Mouse (Mus musculus): ENCODE measurements around the gene Coq10b. TPM values are rescaled to one million over a fixed set of nuclear protein-coding genes. Genes with fewer than 3 reads are reported as not detected.
"Not testable (repeated sequence)": the region's sequence is repeated elsewhere in the genome, so short reads cannot be mapped to it uniquely, and the experiment has no call there.

The Coq10b gene
- 0.99 and 9.1 TPM in 2 replicates for polyA plus RNA-seq (2012; ENCODE audit: insufficient read depth, low replicate concordance)

DNA sequence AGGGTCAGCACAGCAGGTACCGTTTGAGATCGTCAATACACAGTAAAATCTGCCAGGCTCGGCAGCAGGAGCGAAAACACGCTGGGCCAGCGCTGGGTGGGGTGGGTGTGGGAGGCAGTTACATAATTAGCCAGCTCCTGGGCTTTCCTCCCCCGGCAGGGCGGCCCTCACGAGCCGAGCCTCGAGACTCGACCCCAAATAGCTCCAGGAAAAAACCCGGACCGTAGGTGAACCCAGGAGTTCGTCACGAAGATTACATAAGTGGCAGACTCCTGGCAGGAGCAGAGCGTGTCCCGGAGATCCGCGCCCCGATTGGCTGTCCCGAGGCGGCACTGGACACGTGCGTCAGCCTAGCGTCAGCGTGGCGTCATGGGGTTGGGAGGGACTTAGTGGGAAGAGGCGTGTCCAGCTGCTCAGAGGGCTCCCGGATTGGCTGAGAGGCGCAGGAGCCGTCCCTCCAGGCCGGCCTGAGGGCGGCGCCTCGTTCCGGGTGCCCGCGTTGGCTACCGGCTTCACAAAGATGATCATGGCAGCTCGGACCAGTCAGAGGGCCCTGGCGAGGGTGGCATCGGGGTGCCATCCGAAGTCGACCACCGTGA is at the start of gene Coq10b:
TSS of gene Coq10b (plus strand) at position 416 of the 599 bp plus-strand sequence.
- Histone ChIP-seq H3K27me3 (replicated peaks) (no peaks in the 10 kb centered on the region), H3K4me1 (peaks cover 59% of the 10 kb centered on the region), H3K4me3 (replicated peaks) (peak within 1 kb of the TSS; percentile 93), H3K36me3 (replicated peaks; ENCODE audit: low read length) (peaks cover 38% of the 10 kb centered on the region), H3K9me3 (peaks cover 3% of the 10 kb centered on the region; the same call in 1 of the 2 replicates)
- TF ChIP-seq GATA1 (IDR thresholded peaks at IDR 0.05; ENCODE audit: borderline replicate concordance, low read length) (no peak), FLI1 (IDR thresholded peaks at IDR 0.05; ENCODE audit: low read length) (no peak)

DNA sequence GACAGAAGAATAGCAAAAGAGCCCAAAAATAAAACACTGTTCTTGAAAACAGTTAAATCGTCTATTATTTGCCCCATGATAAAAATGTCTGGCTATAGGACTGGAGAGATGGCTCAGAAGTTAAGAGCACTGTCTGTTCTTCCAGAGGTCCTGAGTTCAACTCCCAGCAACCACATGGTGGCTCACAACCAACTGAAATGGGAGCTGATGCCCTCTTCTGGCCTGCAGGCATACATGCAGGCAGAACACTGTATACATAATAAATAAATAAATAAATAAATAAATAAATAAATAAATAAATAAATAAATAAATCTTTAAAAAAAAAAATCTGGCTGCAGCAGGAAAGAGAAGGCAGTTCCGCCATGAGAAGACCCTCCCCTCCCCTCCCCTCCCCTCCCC is 44.3 kb upstream of the Coq10b start:
- not testable (repeated sequence) for H3K27me3 ChIP-seq (replicated peaks); H3K9me3 ChIP-seq; H3K4me1 ChIP-seq; H3K4me3 ChIP-seq (replicated peaks)
- H3K36me3 ChIP-seq (replicated peaks; ENCODE audit: low read length) = peaks cover 92% of the 10 kb centered on the region

DNA sequence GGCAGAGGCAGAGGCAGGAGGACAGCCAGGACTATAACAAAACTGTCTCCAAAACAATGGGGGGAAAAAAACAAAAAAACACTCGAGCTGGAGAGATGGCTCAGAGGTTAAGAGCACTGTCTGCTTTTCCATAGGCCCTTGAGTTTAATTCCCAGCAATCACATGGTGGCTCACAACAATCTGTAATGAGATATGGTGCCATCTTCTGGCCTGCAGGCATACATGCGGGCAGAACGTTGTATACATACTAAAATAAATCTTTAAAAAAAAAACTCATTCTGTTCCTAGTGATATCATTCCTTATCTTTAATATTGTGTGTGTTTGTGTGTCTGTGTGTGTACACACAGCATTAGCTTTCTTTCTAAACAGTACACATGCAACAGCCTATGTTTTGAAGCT is 40.1 kb upstream of the Coq10b start:
- Histone ChIP-seq H3K36me3 (replicated peaks; ENCODE audit: low read length) (peaks cover 92% of the 10 kb centered on the region), H3K4me1 (peaks cover 7% of the 10 kb centered on the region), H3K9me3 (no peaks in the 10 kb centered on the region), H3K27me3 (replicated peaks) (no peaks in the 10 kb centered on the region), H3K4me3 (replicated peaks) (no peak overlapping the region)
- TF ChIP-seq GATA1 (IDR thresholded peaks at IDR 0.05; ENCODE audit: borderline replicate concordance, low read length) (no peak), FLI1 (IDR thresholded peaks at IDR 0.05; ENCODE audit: low read length) (no peak)

DNA sequence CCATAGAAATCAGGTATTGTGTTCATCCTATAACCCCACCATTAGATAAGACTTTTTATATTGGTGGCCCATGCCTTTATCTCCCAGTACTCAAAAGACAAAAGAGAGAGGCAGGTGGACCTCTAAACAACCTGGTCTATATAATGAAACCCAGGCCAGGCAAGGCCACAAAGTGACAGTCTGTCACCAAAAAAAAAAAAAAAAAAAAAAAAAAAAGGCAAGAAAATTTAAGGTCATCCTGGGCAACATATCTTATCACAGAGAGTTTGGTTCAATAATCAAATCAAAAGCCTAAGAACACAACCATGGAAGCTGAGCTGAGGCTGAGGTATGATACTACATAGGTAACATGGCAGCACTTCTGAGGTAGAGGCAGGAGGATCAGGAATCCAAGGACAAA is 30.7 kb upstream of the Coq10b start:
- Histone ChIP-seq H3K9me3 (no peaks in the 10 kb centered on the region), H3K4me3 (replicated peaks) (no peak overlapping the region), H3K4me1 (peaks cover 47% of the 10 kb centered on the region), H3K27me3 (replicated peaks) (no peaks in the 10 kb centered on the region), H3K36me3 (replicated peaks; ENCODE audit: low read length) (peaks cover 47% of the 10 kb centered on the region)
- TF ChIP-seq FLI1 (IDR thresholded peaks at IDR 0.05; ENCODE audit: low read length) = no peak
- TF ChIP-seq GATA1 (IDR thresholded peaks at IDR 0.05; ENCODE audit: borderline replicate concordance, low read length) = no peak

DNA sequence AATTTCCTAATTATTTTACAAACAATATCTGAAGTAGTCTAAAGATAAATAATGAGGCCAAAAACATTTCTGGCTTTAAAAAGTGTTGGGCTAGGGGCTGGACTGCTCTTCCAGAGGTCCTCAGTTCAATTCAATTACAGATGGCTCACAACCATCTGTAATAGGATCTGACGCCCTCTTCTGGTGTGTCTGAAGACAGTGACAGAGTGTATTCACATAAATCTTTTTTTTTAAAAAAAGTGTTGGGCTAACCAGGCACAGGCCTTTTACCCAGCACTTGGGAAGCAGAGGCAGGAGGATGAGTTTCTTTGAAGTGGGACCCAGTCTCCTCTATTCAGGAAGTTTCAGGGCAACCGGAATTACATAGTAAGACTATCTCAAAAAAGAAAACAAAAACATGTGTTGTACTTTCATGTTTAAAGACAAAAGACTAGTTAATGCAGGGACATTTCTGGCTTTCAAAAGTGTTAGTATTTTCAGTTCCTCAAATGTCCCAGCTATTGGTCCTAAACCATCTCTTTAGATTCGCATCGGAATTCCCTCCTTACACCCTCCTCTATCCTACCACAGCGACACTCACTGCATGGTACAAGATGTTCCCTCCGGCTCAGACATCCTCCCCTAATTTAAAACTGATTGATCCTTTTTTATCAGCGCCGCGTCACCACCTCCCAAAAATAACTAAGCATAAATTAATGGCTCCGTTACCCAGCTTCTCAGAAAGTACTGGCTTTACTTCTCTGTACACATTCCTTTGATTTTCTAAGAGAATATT is 26.7 kb upstream of the Coq10b start:
- peaks cover 60% of the 10 kb centered on the region for H3K4me1 ChIP-seq
- peak overlapping the region; percentile 96 for H3K4me3 ChIP-seq (replicated peaks)
- TF ChIP-seq FLI1 (IDR thresholded peaks at IDR 0.05; ENCODE audit: low read length) (no peak), GATA1 (IDR thresholded peaks at IDR 0.05; ENCODE audit: borderline replicate concordance, low read length) (no peak)
- no peaks in the 10 kb centered on the region for H3K9me3 ChIP-seq
- H3K36me3 ChIP-seq (replicated peaks; ENCODE audit: low read length) = peaks cover 12% of the 10 kb centered on the region
- no peaks in the 10 kb centered on the region for H3K27me3 ChIP-seq (replicated peaks)

DNA sequence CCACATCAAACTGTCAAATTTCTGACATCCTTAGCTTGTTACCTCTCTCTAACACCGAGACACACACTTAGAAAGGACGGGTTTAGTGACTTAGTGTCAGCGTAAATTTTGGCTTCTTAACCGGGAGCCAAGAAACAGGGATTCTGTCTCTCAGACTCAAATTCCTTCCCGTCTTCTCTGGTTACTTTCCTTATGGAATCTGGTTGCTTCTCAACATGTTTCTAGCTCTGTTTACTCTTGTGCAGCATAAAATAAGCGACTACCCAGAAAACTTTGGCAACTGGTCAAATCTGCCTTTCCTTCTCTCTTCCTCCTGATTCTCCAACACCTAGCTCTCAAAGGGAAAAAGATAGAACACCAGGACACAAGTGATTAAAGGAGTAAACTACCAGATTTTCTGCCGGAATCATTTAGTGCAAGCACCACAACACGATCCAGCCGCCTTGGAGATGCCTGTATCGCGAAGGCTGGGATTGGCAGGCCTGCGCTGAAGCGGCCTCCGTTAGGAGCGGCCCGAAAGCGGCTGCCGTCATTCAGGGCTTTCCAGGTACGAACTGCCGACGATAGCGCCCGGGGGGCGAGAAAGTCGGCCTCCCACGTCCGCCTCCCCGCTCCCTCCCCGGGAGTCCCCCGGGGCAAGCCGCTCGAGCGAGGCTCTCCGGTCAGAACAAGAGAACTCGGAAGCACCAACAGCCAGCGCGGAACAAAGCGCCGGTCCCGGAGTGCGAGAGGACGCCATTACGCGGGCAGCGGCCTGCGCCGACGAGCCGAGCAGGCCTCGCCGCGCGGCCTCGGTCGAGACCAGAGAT is 25.9 kb upstream of the Coq10b start:
- no peak for TF ChIP-seq GATA1 (IDR thresholded peaks at IDR 0.05; ENCODE audit: borderline replicate concordance, low read length)
- no peak for TF ChIP-seq FLI1 (IDR thresholded peaks at IDR 0.05; ENCODE audit: low read length)
- Histone ChIP-seq H3K4me1 (peaks cover 63% of the 10 kb centered on the region), H3K4me3 (replicated peaks) (peak overlapping the region; percentile 96), H3K27me3 (replicated peaks) (no peaks in the 10 kb centered on the region), H3K9me3 (no peaks in the 10 kb centered on the region), H3K36me3 (replicated peaks; ENCODE audit: low read length) (peaks cover 12% of the 10 kb centered on the region)

DNA sequence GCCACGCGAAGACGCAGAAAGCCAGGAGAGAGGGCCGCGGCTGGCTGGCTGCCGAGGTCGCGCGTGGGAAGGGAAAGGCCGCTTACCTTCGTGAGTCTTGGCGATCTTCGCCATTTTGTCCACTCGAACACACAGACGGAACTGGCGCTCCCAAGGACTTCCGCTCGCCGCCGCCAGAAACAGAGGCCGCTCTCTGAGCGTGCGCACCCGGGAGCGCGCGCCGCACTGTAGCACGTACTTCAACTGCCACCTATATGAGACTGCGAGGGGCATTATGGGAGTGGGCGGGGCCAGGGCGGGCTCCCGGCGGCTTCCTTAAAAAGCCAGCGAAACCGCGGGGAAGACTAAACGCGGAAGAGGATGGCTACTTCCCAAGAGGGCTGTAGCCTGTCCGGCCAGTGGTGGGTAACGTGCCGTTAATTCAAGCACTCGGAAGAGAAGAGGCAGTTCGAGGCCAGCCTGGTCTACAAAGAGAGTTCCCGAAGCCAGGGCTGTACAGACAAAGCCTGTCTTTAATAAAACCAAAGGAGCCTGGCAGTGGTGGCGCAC is 25.2 kb upstream of the Coq10b start, which contains the start of gene Sf3b1:
TSS of gene Sf3b1 (minus strand) at position 229 of the 549 bp plus-strand sequence.
- Histone ChIP-seq H3K9me3 (no peaks in the 10 kb centered on the region), H3K27me3 (replicated peaks) (no peaks in the 10 kb centered on the region), H3K4me3 (replicated peaks) (peak within 1 kb of the TSS; percentile 96), H3K4me1 (peaks cover 64% of the 10 kb centered on the region), H3K36me3 (replicated peaks; ENCODE audit: low read length) (peaks cover 9% of the 10 kb centered on the region)
- no peak for TF ChIP-seq GATA1 (IDR thresholded peaks at IDR 0.05; ENCODE audit: borderline replicate concordance, low read length)
- TF ChIP-seq FLI1 (IDR thresholded peaks at IDR 0.05; ENCODE audit: low read length) = 0 out of 2 replicates have a peak, but pooled peaks have one; percentile 37

DNA sequence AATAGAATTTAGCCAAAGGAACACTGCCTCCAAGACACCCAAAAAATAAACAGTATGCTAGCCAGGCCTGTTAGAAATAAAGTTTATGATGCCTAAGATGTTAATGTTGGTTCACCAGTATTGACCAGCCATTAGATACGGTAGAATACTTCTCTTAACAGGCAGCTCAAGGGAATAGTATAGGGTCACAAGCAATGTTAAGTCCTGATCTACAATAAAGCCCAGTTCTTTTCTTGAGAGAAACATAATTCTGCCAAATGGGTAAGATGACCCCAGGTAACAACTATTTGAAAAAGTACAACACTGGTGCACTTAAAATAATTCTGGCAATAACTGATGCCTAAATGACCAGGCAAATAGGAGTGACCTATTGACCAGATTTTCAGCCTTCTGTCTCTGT is 24.6 kb upstream of the Coq10b start:
- peaks cover 6% of the 10 kb centered on the region for H3K36me3 ChIP-seq (replicated peaks; ENCODE audit: low read length)
- TF ChIP-seq FLI1 (IDR thresholded peaks at IDR 0.05; ENCODE audit: low read length) (no peak), GATA1 (IDR thresholded peaks at IDR 0.05; ENCODE audit: borderline replicate concordance, low read length) (no peak)
- H3K4me3 ChIP-seq (replicated peaks) = peak overlapping the region; percentile 96
- no peaks in the 10 kb centered on the region for H3K9me3 ChIP-seq
- H3K4me1 ChIP-seq = peaks cover 67% of the 10 kb centered on the region
- H3K27me3 ChIP-seq (replicated peaks) = no peaks in the 10 kb centered on the region

DNA sequence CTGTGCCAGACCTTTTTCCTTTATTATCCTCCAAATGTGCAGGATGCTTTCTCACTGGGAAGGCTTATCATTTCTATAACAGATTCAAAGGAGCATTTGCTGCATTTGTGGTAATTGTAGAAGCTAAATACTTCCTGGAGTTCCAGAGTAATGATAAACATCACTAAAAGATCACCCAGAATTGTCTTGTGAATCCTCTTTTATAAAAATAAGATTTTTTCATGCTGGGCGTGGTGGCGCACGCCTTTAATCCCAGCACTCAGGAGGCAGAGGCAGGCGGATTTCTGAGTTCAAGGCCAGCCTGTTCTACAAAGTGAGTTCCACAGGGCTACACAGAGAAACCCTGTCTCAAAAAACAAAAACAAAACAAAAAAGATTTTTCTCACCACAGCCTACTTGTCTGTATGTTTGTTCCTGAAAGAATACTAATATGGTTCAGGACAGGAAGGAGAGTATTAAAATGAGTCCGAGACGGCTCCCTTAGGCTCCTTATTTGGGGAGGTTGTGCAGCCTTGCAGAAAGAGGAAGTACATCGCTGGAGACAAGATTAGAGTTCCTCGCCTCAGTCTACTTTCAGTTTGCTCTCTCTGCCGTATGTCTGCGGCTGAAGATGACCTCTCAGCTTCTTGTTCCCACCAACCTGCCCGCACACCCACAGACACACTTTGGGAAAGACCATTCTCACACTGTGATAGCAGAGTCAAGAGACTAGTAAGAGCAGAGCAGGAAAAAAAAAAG is 23.9 kb upstream of the Coq10b start:
- H3K4me1 ChIP-seq = peaks cover 62% of the 10 kb centered on the region
- no peaks in the 10 kb centered on the region for H3K9me3 ChIP-seq
- H3K36me3 ChIP-seq (replicated peaks; ENCODE audit: low read length) = no peaks in the 10 kb centered on the region
- H3K27me3 ChIP-seq (replicated peaks) = no peaks in the 10 kb centered on the region
- peak overlapping the region; percentile 96 for H3K4me3 ChIP-seq (replicated peaks)
- TF ChIP-seq GATA1 (IDR thresholded peaks at IDR 0.05; ENCODE audit: borderline replicate concordance, low read length) = no peak
- no peak for TF ChIP-seq FLI1 (IDR thresholded peaks at IDR 0.05; ENCODE audit: low read length)
